Mouse (Mus musculus): ENCODE data around the gene B4galt3. TPM values are rescaled to one million over a fixed set of nuclear protein-coding genes. Genes with fewer than 3 reads are reported as not detected.

Gene B4galt3
- total and polyA plus RNA-seq, 3 experiments: 16.8 to 33.1 TPM; not detected in 1

DNA sequence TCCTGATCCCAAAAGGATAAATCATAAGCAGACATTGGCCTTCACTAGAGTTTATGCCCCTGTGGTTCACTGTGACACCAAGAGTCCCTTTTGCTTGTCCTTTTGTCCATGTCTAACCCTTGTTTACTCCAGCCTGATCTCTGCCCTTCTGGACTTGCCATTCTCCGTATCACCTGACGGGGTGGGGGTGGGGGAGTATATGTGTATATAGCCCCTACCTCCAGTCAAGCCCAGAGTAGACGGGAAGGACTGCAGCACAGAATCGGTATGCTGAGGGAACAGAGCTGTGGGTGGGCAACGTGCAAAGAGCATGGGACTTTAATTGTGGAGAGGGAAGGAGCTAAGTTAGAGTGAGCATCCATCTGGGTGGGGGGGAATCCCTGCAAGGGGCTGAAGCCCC lies 45.3 kb upstream of the B4galt3 start, which contains the start of gene Apoa2:
Apoa2 (plus strand) TSS at position 198 of the 400 bp plus-strand sequence.
- Histone ChIP-seq H3K79me2 (ENCODE audit: control insufficient read depth, insufficient read depth, low read length, poor library complexity) (peaks cover 2% of the 10 kb centered on the region; the same call in 1 of the 2 replicates), H3K9me3 (replicated peaks; ENCODE audit: insufficient read depth, low read length) (no peaks in the 10 kb centered on the region), H3K9ac (ENCODE audit: control insufficient read depth, low read depth, low read length, poor library complexity, severe bottlenecking) (no peak within 1 kb of the TSS), H3K27ac (ENCODE audit: control insufficient read depth, low read depth, low read length) (no peak within 1 kb of the TSS), H3K4me1 (ENCODE audit: control insufficient read depth in 1 of 2, insufficient read depth in 2 of 2, low read length in 2 of 2) (peaks cover 0 to 8% of the 10 kb centered on the region in 2 experiments; a peak in 1 of 4 replicates), H3K27me3 (ENCODE audit: control insufficient read depth in 1 of 2, insufficient read depth in 2 of 2, low read length in 2 of 2) (no peaks in the 10 kb centered on the region), H3K36me3 (ENCODE audit: control insufficient read depth in 1 of 2, insufficient read depth in 2 of 2, low read length in 2 of 2) (peaks cover 0 to 3% of the 10 kb centered on the region in 2 experiments; a peak in 2 of 4 replicates), H3K4me3 (ENCODE audit: control insufficient read depth in 1 of 2, insufficient read depth in 1 of 2, low read depth in 2 of 2, low read length in 2 of 2) (no peak within 1 kb of the TSS)
- TF ChIP-seq ZKSCAN1 (IDR thresholded peaks at IDR 0.05; ENCODE audit: low read depth, low read length) (no peak), BHLHE40 (IDR thresholded peaks at IDR 0.05; ENCODE audit: borderline replicate concordance, low read depth, low read length) (no peak), UBTF (IDR thresholded peaks at IDR 0.05; ENCODE audit: borderline replicate concordance, insufficient read depth, low read depth, low read length) (no peak), CHD1 (IDR thresholded peaks at IDR 0.05; ENCODE audit: low read depth, low read length) (no peak), NELFE (IDR thresholded peaks at IDR 0.05; ENCODE audit: low read depth, low read length) (no peak)
- no peak for DNase-seq (ENCODE audit: low read depth, low spot score)

DNA sequence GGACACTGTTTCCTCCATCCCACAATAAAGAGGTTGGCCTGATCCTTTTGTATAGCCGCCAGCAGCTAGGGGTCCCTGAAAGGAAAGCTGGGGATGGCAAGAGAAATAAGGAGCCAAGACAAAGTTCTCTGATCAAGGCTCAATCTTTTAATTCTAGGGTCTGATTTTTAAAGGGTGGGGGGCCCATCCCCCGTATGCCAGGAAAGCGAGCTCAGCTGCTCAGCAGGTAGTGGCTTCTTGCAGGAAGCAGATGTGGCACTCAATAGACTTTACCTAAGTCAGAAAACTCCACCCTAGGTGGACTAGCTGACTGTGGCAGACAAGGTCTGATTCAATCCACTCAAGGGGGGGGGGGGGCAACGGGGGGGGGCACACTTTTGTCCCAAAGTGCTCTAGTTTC lies 43.3 kb upstream of the B4galt3 start:
- no peaks in the 10 kb centered on the region for H3K9me3 ChIP-seq (replicated peaks; ENCODE audit: insufficient read depth, low read length)
- peaks cover 0 to 3% of the 10 kb centered on the region in 2 experiments; a peak in 1 of 4 replicates for H3K4me1 ChIP-seq (ENCODE audit: control insufficient read depth in 1 of 2, insufficient read depth in 2 of 2, low read length in 2 of 2)
- no peak for DNase-seq (ENCODE audit: low read depth, low spot score)
- no peaks in the 10 kb centered on the region for H3K27me3 ChIP-seq (ENCODE audit: control insufficient read depth in 1 of 2, insufficient read depth in 2 of 2, low read length in 2 of 2)
- no peak overlapping the region for H3K27ac ChIP-seq (ENCODE audit: control insufficient read depth, low read depth, low read length)
- no peak overlapping the region for H3K4me3 ChIP-seq (ENCODE audit: control insufficient read depth in 1 of 2, insufficient read depth in 1 of 2, low read depth in 2 of 2, low read length in 2 of 2)
- peaks cover 0 to 3% of the 10 kb centered on the region in 2 experiments; a peak in 2 of 4 replicates for H3K36me3 ChIP-seq (ENCODE audit: control insufficient read depth in 1 of 2, insufficient read depth in 2 of 2, low read length in 2 of 2)
- no peak for TF ChIP-seq MAZ (IDR thresholded peaks at IDR 0.05; ENCODE audit: low read depth, low read length)
- TF ChIP-seq ELF1 (IDR thresholded peaks at IDR 0.05; ENCODE audit: low read depth, low read length): no peak
- TF ChIP-seq USF1 (IDR thresholded peaks at IDR 0.05; ENCODE audit: low read depth, low read length): no peak
- no peak for TF ChIP-seq E2F4 (IDR thresholded peaks at IDR 0.05; ENCODE audit: borderline replicate concordance, low read depth, low read length)
- no peak for TF ChIP-seq HCFC1 (IDR thresholded peaks at IDR 0.05; ENCODE audit: low read depth, low read length)
- TF ChIP-seq GABPA (IDR thresholded peaks at IDR 0.05; ENCODE audit: low read depth, low read length): no peak
- peaks cover 2% of the 10 kb centered on the region; the same call in 1 of the 2 replicates for H3K79me2 ChIP-seq (ENCODE audit: control insufficient read depth, insufficient read depth, low read length, poor library complexity)
- no peak overlapping the region for H3K9ac ChIP-seq (ENCODE audit: control insufficient read depth, low read depth, low read length, poor library complexity, severe bottlenecking)

DNA sequence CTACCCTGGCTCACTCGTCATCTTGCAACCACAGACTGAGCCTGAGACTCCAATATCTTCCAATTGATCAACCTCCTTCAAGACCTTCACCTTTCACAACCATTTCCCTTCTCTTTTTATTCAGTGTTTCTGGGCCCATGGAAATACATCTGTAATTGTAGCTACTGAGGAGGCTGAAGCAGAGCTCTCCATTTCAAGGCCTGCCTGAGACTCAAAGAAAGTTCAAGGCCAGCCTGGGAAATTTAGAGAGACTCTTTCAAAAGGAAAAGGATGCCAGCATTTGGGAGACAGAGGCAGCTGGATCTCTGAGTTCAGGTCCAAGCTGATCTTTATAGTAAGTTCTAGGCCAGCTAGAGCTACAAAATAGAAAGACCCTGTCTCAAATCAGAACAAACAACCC lies 42.2 kb upstream of the B4galt3 start:
- no peak for DNase-seq (ENCODE audit: low read depth, low spot score)
- Histone ChIP-seq H3K27me3 (ENCODE audit: control insufficient read depth in 1 of 2, insufficient read depth in 2 of 2, low read length in 2 of 2) (no peaks in the 10 kb centered on the region), H3K9me3 (replicated peaks; ENCODE audit: insufficient read depth, low read length) (no peaks in the 10 kb centered on the region), H3K4me3 (ENCODE audit: control insufficient read depth in 1 of 2, insufficient read depth in 1 of 2, low read depth in 2 of 2, low read length in 2 of 2) (no peak overlapping the region), H3K36me3 (ENCODE audit: control insufficient read depth in 1 of 2, insufficient read depth in 2 of 2, low read length in 2 of 2) (peaks cover 0 to 4% of the 10 kb centered on the region in 2 experiments; a peak in 2 of 4 replicates), H3K79me2 (ENCODE audit: control insufficient read depth, insufficient read depth, low read length, poor library complexity) (no peaks in the 10 kb centered on the region), H3K27ac (ENCODE audit: control insufficient read depth, low read depth, low read length) (no peak overlapping the region), H3K4me1 (ENCODE audit: control insufficient read depth in 1 of 2, insufficient read depth in 2 of 2, low read length in 2 of 2) (peaks cover 0 to 6% of the 10 kb centered on the region in 2 experiments; a peak in 3 of 4 replicates), H3K9ac (ENCODE audit: control insufficient read depth, low read depth, low read length, poor library complexity, severe bottlenecking) (no peak overlapping the region)
- TF ChIP-seq MEF2A (IDR thresholded peaks at IDR 0.05; ENCODE audit: extremely low read depth, insufficient replicate concordance, low read depth, low read length, poor library complexity, severe bottlenecking) (no peak), UBTF (IDR thresholded peaks at IDR 0.05; ENCODE audit: borderline replicate concordance, insufficient read depth, low read depth, low read length) (no peak), USF1 (IDR thresholded peaks at IDR 0.05; ENCODE audit: low read depth, low read length) (no peak), NELFE (IDR thresholded peaks at IDR 0.05; ENCODE audit: low read depth, low read length) (no peak), TBP (IDR thresholded peaks at IDR 0.05; ENCODE audit: low read depth, low read length) (no peak), POLR2AphosphoS5 (IDR thresholded peaks at IDR 0.05; ENCODE audit: borderline replicate concordance, low read depth, low read length) (no peak), GABPA (IDR thresholded peaks at IDR 0.05; ENCODE audit: low read depth, low read length) (no peak), EP300 (IDR thresholded peaks at IDR 0.05; ENCODE audit: low read depth in 1 of 2, low read length in 2 of 2) (no peak)
